8 mouse cellular contexts compared by ENCODE assay signal in genomic region chr10:81464405-81465264, GRCm38 (mm10). TPM values are rescaled to one million over a fixed set of nuclear protein-coding genes. Genes with fewer than 3 reads are reported as not detected.
A peak's percentile ranks its signal among the peaks of the same experiment; 100 is the strongest.
DNase-seq lines count a peak whose midpoint lies in the region; ATAC-seq and TF ChIP-seq lines count a peak whose summit lies in the region.

No protein-coding gene starts in this region.

- no peaks in the 10 kb centered on the region for H3K9me3 ChIP-seq in forebrain, postnatal 0 days (ENCODE audit: low read length)
- no peaks in the 10 kb centered on the region for H3K9me3 ChIP-seq in intestine, embryonic 15.5 days
- no peaks in the 10 kb centered on the region for H3K9me3 ChIP-seq in liver, embryonic 13.5 days (replicated peaks)

- no peak overlapping the region for H3K9ac ChIP-seq in forebrain, postnatal 0 days
- no peak overlapping the region for H3K9ac ChIP-seq in intestine, embryonic 15.5 days
- no peak overlapping the region for H3K9ac ChIP-seq in liver, embryonic 13.5 days

- peak overlapping the region; percentile 37 for H3K4me2 ChIP-seq in forebrain, postnatal 0 days (ENCODE audit: low read depth)
- H3K4me2 ChIP-seq in intestine, embryonic 15.5 days (replicated peaks) = peak overlapping the region; percentile 59
- peak overlapping the region; percentile 60 for H3K4me2 ChIP-seq in liver, embryonic 13.5 days
- H3K4me2 ChIP-seq in myocyte (ENCODE audit: low read depth) = peak overlapping the region; percentile 58

- H3K27me3 ChIP-seq in forebrain, postnatal 0 days (ENCODE audit: insufficient read depth, low read length) = peaks cover 9% of the 10 kb centered on the region; the same call in 1 of the 2 replicates
- H3K27me3 ChIP-seq in intestine, embryonic 15.5 days (replicated peaks) = peaks cover 80% of the 10 kb centered on the region
- H3K27me3 ChIP-seq in liver, embryonic 13.5 days = peaks cover 99% of the 10 kb centered on the region
- peaks cover 32% of the 10 kb centered on the region for H3K27me3 ChIP-seq in myocyte (ENCODE audit: control insufficient read depth, insufficient read depth, insufficient read length)

- no peaks in the 10 kb centered on the region for H3K4me1 ChIP-seq in forebrain, postnatal 0 days (ENCODE audit: insufficient read depth)
- peaks cover 7% of the 10 kb centered on the region; the same call in 1 of the 2 replicates for H3K4me1 ChIP-seq in intestine, embryonic 15.5 days (replicated peaks)
- H3K4me1 ChIP-seq in liver, embryonic 13.5 days (replicated peaks) = peaks cover 30% of the 10 kb centered on the region

- no peaks in the 10 kb centered on the region for H3K79me2 ChIP-seq in myocyte (ENCODE audit: control insufficient read depth, insufficient read depth)

- no peak for TF ChIP-seq CTCF in forebrain, postnatal 0 days (IDR thresholded peaks at IDR 0.05; ENCODE audit: low read depth)

- DNase-seq in thymus, postnatal 4 days = peak; percentile 58
- no peak for DNase-seq in thymus, postnatal 25 days
- DNase-seq in cerebellum, adult 11-12 months = peak; percentile 68
- DNase-seq in forebrain, postnatal 0 days = no peak
- DNase-seq in liver, embryonic 13.5 days = peak; percentile 66
- DNase-seq in MN1 (ENCODE audit: low spot score) = no peak

- TF ChIP-seq POLR2A in myocyte (IDR thresholded peaks at IDR 0.05; ENCODE audit: insufficient read length, low read depth) = peak; percentile 51

- H3K36me3 ChIP-seq in forebrain, postnatal 0 days (ENCODE audit: insufficient read depth) = peaks cover 58% of the 10 kb centered on the region
- H3K36me3 ChIP-seq in intestine, embryonic 15.5 days = no peaks in the 10 kb centered on the region
- H3K36me3 ChIP-seq in liver, embryonic 13.5 days = no peaks in the 10 kb centered on the region
- H3K36me3 ChIP-seq in myocyte (ENCODE audit: control insufficient read depth, insufficient read depth) = no peaks in the 10 kb centered on the region

- H3ac ChIP-seq in myocyte (ENCODE audit: control insufficient read depth, insufficient read length) = no peak overlapping the region

- H3K27ac ChIP-seq in forebrain, postnatal 0 days (ENCODE audit: low read depth, low read length) = no peak overlapping the region
- H3K27ac ChIP-seq in intestine, embryonic 15.5 days = no peak overlapping the region
- no peak overlapping the region for H3K27ac ChIP-seq in liver, embryonic 13.5 days

- peak; percentile 70 for ATAC-seq in forebrain, postnatal 0 days
- peak; percentile 89 for ATAC-seq in intestine, embryonic 15.5 days
- peak; percentile 88 for ATAC-seq in liver, embryonic 13.5 days (ENCODE audit: low read depth)

- H3K4me3 ChIP-seq in forebrain, postnatal 0 days (ENCODE audit: low read depth, low read length) = no peak overlapping the region
- H3K4me3 ChIP-seq in intestine, embryonic 15.5 days (replicated peaks) = peak overlapping the region; percentile 32
- H3K4me3 ChIP-seq in liver, embryonic 13.5 days (replicated peaks) = peak overlapping the region; percentile 39
- peak overlapping the region; percentile 7 for H3K4me3 ChIP-seq in myocyte

- 5% methylated on average over 32 of the region's 33 CpGs for WGBS in forebrain, postnatal 0 days
- 3% methylated on average over 33 of the region's 33 CpGs for WGBS in intestine, embryonic 15.5 days
- 2% methylated on average over 33 of the region's 33 CpGs for WGBS in liver, embryonic 13.5 days (ENCODE audit: insufficient replicate concordance)

TF ChIP-seq in myocyte, 11 proteins besides CTCF, POLR2A, EP300 and RAD21:
- TF ChIP-seq TCF3 (IDR thresholded peaks at IDR 0.05; ENCODE audit: insufficient read length, low read depth) = no peak
- TF ChIP-seq USF1 (IDR thresholded peaks at IDR 0.05; ENCODE audit: low read depth) = no peak
- peak; percentile 30 for TF ChIP-seq SRF (IDR thresholded peaks at IDR 0.05; ENCODE audit: control insufficient read depth, insufficient read length, low read depth)
- no peak for TF ChIP-seq CEBPB (IDR thresholded peaks at IDR 0.05; ENCODE audit: insufficient read depth, poor library complexity, severe bottlenecking)
- no peak for TF ChIP-seq TCF12 (IDR thresholded peaks at IDR 0.05; ENCODE audit: insufficient read depth, poor library complexity, severe bottlenecking)
- no peak for TF ChIP-seq MYOD1 (IDR thresholded peaks at IDR 0.05; ENCODE audit: control insufficient read depth in 1 of 3, insufficient read length in 2 of 3, low read depth in 2 of 3)

RNA-seq across cellular contexts. Expression of gene Nfic, which starts 9.2 kb away (rescaled TPM):
- total RNA-seq in forebrain, postnatal 0 days (2014; rRNA removed) = 9.0 and 14.5 TPM in 2 replicates
- 14.8 and 23.1 TPM in 2 replicates for polyA plus RNA-seq in forebrain, postnatal 0 days (2015; fragmentation: Nextera tagmentation; extraction: Ambion mirVana)
- polyA plus RNA-seq in intestine, embryonic 15.5 days (2015; fragmentation: Nextera tagmentation; extraction: Ambion mirVana) = 52.8 and 56.0 TPM in 2 replicates
- 9.8 and 9.9 TPM in 2 replicates for polyA plus RNA-seq in liver, embryonic 13.5 days (2015; fragmentation: Nextera tagmentation; extraction: Ambion mirVana)
- 115 TPM for polyA plus RNA-seq in myocyte (2012; fragmentation: generic; extraction: Trizol)

RNA-seq across cellular contexts. Expression of gene Celf5, which starts 17.9 kb away (rescaled TPM):
- total RNA-seq in forebrain, postnatal 0 days (2014; rRNA removed) = 122 and 166 TPM in 2 replicates
- polyA plus RNA-seq in forebrain, postnatal 0 days (2015; fragmentation: Nextera tagmentation; extraction: Ambion mirVana) = 59.9 and 71.3 TPM in 2 replicates
- polyA plus RNA-seq in intestine, embryonic 15.5 days (2015; fragmentation: Nextera tagmentation; extraction: Ambion mirVana) = 1.7 TPM in 2 replicates
- 0.13 and 0.15 TPM in 2 replicates for polyA plus RNA-seq in liver, embryonic 13.5 days (2015; fragmentation: Nextera tagmentation; extraction: Ambion mirVana)
- polyA plus RNA-seq in myocyte (2012; fragmentation: generic; extraction: Trizol) = 0.37 TPM

RNA-seq across cellular contexts. Expression of gene Ncln, which starts 31.6 kb away (rescaled TPM):
- total RNA-seq in forebrain, postnatal 0 days (2014; rRNA removed) = 83.3 and 105 TPM in 2 replicates
- 57.1 and 65.0 TPM in 2 replicates for polyA plus RNA-seq in forebrain, postnatal 0 days (2015; fragmentation: Nextera tagmentation; extraction: Ambion mirVana)
- polyA plus RNA-seq in intestine, embryonic 15.5 days (2015; fragmentation: Nextera tagmentation; extraction: Ambion mirVana) = 98.5 and 118 TPM in 2 replicates
- polyA plus RNA-seq in liver, embryonic 13.5 days (2015; fragmentation: Nextera tagmentation; extraction: Ambion mirVana) = 41.5 TPM in 2 replicates
- polyA plus RNA-seq in myocyte (2012; fragmentation: generic; extraction: Trizol) = 153 TPM

RNA-seq across cellular contexts. Expression of gene S1pr4, which starts 35.3 kb away (rescaled TPM):
- 0.38 TPM in 1 of 2 replicates, not detected in the other for total RNA-seq in forebrain, postnatal 0 days (2014; rRNA removed)
- polyA plus RNA-seq in forebrain, postnatal 0 days (2015; fragmentation: Nextera tagmentation; extraction: Ambion mirVana) = 0.31 and 0.39 TPM in 2 replicates
- 1.0 and 1.1 TPM in 2 replicates for polyA plus RNA-seq in intestine, embryonic 15.5 days (2015; fragmentation: Nextera tagmentation; extraction: Ambion mirVana)
- polyA plus RNA-seq in liver, embryonic 13.5 days (2015; fragmentation: Nextera tagmentation; extraction: Ambion mirVana) = 2.3 and 2.4 TPM in 2 replicates
- not detected for polyA plus RNA-seq in myocyte (2012; fragmentation: generic; extraction: Trizol)

RNA-seq across cellular contexts. Expression of gene Gna15, which starts 59.4 kb away (rescaled TPM):
- 1.3 and 1.5 TPM in 2 replicates for total RNA-seq in forebrain, postnatal 0 days (2014; rRNA removed)
- polyA plus RNA-seq in forebrain, postnatal 0 days (2015; fragmentation: Nextera tagmentation; extraction: Ambion mirVana) = 1.3 and 1.6 TPM in 2 replicates
- polyA plus RNA-seq in intestine, embryonic 15.5 days (2015; fragmentation: Nextera tagmentation; extraction: Ambion mirVana) = 0.92 and 0.97 TPM in 2 replicates
- 7.2 and 7.5 TPM in 2 replicates for polyA plus RNA-seq in liver, embryonic 13.5 days (2015; fragmentation: Nextera tagmentation; extraction: Ambion mirVana)
- polyA plus RNA-seq in myocyte (2012; fragmentation: generic; extraction: Trizol) = not detected

Comparison
In these comparisons a context has a peak if more than half of its experiments do, and no peak if none do; other contexts are left out.
1. DNase-seq: peak in thymus, postnatal 4 days (single experiment), cerebellum, adult 11-12 months (single experiment) and liver, embryonic 13.5 days (single experiment); none in thymus, postnatal 25 days (single experiment), forebrain, postnatal 0 days (single experiment) and MN1 (single experiment).
2. RNA of gene Celf5, which starts 17.9 kb away (polyA plus RNA-seq): 59.9 to 71.3 TPM in forebrain, postnatal 0 days; 1.7 TPM in intestine, embryonic 15.5 days, 0.37 TPM in myocyte (single experiment) and 0.13 to 0.15 TPM in liver, embryonic 13.5 days; every median in the first group is over 10 times any median in the second.
3. Peak in every context shown above with its lines, with median percentiles within 50 percentile points of each other: ATAC-seq and H3K4me2 ChIP-seq.